Mouse (Mus musculus): ENCODE data around the gene Xpo5.

GRCm38 (mm10) chr17:46170538-46170937, 32.0 kb upstream of the Xpo5 start:
- TF ChIP-seq CTCF (IDR thresholded peaks at IDR 0.05; ENCODE audit: borderline replicate concordance, extremely low read depth, insufficient read depth, insufficient read length) (peak; percentile 63; the same call in 1 of the 2 replicates), POLR2A (IDR thresholded peaks at IDR 0.05; ENCODE audit: borderline replicate concordance, extremely low read depth, insufficient read depth, insufficient read length, poor library complexity, severe bottlenecking) (no peak)

Data from brain, embryonic 14.5 days (tissue).